Mouse (Mus musculus): Measurements from ENCODE around the gene Osbpl2. TPM values are rescaled to one million over a fixed set of nuclear protein-coding genes. Genes with fewer than 3 reads are reported as not detected.

Osbpl2 gene
- polyA plus RNA-seq (2015; fragmentation: Nextera tagmentation; extraction: Ambion mirVana) = 80.3 and 81.2 TPM in 2 replicates

DNA sequence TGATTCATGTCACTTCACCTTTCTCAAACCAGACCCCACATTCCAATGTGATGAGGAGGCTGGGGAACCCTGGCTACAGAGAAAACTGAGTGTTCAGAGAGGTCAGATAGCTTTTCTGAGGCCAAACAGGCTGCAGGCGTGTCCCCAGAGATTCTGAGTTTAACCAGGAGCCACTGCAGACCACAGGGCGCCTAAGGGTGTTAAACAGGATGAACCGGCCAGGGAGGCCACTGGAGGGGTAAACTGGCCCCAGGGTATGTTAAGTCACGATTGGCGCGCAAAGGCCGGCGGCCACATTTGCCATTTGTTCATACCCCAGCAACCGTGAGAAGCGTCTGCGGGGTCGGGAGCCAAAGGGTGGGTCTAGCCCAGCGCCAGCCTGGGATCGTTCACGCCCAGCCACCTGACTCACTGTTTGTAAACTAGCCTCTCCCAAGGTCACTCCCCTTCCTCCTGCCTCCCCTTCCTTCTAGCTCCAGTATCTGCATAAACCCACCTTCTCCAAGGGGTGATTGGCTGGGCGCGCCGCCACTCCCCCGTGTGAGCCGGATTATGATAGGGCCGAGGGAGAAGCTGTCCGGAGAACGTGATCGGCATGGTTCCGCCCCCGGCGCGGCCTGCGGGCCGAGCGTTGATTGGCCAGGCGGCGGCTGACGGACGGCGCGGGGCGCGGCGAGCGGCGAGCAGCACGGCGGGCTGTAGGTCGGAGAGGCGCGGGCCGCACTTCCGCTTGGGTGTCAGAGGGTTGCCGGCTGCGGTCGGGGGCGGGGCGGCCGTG is at the start of gene Osbpl2:
Osbpl2 (plus strand) TSS at position 646 of the 778 bp plus-strand sequence.
- peak within 1 kb of the TSS; percentile 81 for H3K27ac ChIP-seq
- no peaks in the 10 kb centered on the region for H3K27me3 ChIP-seq (replicated peaks)
- H3K4me3 ChIP-seq = peak within 1 kb of the TSS; percentile 83
- H3K4me1 ChIP-seq = peaks cover 54% of the 10 kb centered on the region
- peak; percentile 98 for ATAC-seq (replicated peaks)
- WGBS = under 1% methylated on average over 54 of the region's 55 CpGs
- H3K9ac ChIP-seq = peak within 1 kb of the TSS; percentile 88
- no peaks in the 10 kb centered on the region for H3K9me3 ChIP-seq
- H3K4me2 ChIP-seq = peak within 1 kb of the TSS; percentile 86
- no peaks in the 10 kb centered on the region for H3K36me3 ChIP-seq (replicated peaks)

DNA sequence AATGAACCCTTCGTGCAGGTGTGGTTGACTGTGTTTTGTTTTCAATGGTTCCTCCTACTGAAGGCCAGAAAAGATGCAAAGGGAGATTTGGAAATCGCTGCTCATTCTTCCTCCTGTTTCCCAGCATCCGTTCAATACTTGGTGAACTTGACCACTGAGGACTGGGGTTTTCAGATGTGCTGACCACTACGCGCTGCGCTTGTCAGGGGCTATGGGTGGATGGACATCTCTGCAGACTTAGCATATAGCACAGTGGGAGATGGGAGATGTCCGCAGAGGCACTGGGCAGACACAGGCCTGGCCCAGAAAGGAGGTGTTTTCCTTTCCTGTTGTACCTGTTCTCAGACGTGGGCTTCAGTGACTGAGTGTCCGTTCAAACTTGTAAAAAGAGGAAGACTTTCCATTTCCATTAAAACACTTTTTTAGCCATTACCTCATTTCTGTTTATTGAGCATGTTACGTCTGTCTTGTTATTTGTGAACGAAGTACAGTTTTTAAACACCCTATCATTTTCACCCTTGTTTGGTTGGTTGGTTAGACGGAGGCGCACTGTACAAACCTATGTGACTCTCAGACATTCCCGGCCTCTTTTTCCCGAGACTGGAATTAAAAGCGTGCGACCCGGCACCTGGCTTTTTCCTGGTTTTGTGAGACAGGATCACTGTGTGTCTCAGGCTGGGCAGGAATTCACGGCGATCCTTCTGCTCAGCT is 49.2 kb upstream of the Osbpl2 start:
- Histone ChIP-seq H3K4me1 (peaks cover 15% of the 10 kb centered on the region), H3K9me3 (no peaks in the 10 kb centered on the region), H3K27ac (peak overlapping the region; percentile 93), H3K27me3 (replicated peaks) (no peaks in the 10 kb centered on the region), H3K4me3 (peak overlapping the region; percentile 78), H3K4me2 (peak overlapping the region; percentile 75), H3K36me3 (replicated peaks) (peaks cover 17% of the 10 kb centered on the region; the same call in 1 of the 2 replicates), H3K9ac (peak overlapping the region; percentile 78)
- peak; percentile 71 for ATAC-seq (replicated peaks)
- WGBS = 33% methylated on average over 20 of the region's 20 CpGs

DNA sequence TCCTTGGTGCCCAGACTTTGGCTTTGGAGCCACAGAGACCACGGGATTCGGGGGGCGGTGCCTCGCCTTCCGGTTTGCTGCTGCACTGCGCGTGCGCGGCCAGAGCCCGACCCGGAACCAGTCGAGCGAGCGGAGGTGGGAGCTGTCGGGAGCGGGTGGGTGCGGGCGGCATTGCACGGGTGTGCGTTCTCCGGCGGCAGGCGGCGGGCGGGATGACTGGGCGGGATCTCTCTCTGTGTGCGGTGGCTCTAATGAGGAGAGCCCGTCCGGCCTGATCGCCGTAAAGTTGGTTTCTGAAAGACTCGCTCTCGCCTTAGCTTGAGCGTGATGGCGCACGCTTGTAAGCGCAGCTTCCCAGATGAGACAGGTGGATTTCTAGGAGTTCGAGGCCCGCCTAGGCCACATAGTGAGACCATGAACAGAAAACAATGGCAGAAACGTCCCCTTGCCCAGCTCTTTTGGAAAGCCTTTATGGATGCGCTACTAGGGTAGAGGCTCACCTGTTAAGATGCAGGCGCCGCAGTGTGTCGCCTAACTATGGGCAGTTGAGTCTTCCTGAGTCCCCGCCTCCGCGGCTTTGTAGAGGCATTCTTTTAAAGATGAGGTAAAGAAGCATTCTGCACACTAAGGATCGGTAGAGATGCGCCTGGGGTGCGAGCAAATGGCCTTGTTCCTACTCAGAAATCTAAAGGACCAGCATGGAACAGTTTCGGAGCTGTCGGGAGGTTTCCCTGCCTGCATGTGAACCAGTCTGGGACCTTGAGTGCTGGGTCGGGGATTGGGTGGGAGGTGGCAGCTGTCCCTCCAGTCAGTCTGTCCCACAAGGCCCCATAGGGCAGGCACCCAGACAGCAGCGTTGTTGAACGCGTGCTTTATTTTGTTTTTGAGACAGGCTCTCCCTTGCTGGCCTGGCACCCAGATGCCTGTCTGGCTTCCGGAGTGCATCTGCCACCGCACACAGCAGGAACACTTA is 48.3 kb upstream of the Osbpl2 start, which contains the start of gene Mtg2:
Mtg2 (plus strand) TSS at position 108 of the 973 bp plus-strand sequence.
- H3K4me2 ChIP-seq = peak within 1 kb of the TSS; percentile 75
- peak within 1 kb of the TSS; percentile 78 for H3K9ac ChIP-seq
- no peaks in the 10 kb centered on the region for H3K27me3 ChIP-seq (replicated peaks)
- peak; percentile 97 for ATAC-seq (replicated peaks)
- H3K4me3 ChIP-seq = peak within 1 kb of the TSS; percentile 78
- H3K9me3 ChIP-seq = no peaks in the 10 kb centered on the region
- peak within 1 kb of the TSS; percentile 93 for H3K27ac ChIP-seq
- peaks cover 17% of the 10 kb centered on the region; the same call in 1 of the 2 replicates for H3K36me3 ChIP-seq (replicated peaks)
- WGBS = 4% methylated on average over 58 of the region's 58 CpGs
- H3K4me1 ChIP-seq = peaks cover 15% of the 10 kb centered on the region

DNA sequence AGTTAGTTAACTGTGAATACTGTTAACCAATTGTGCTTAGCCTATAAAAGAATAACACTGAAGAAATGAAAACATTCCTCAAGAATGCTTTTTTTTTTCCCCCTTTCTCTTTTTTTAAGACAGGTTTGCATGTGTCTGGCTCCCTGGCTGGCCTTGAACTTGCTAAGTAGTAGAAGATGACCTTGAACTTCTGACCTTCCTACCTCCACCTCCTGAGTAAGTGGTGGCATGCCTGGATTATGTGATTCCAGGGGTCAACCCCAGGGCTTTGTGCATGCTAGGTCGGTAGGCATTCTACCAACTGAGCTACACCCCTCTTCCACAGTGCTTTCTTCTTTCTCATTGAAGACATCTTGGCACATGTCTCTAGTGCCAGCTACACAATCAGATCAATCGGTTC is 47.4 kb upstream of the Osbpl2 start:
- Histone ChIP-seq H3K36me3 (replicated peaks) (peaks cover 17% of the 10 kb centered on the region; the same call in 1 of the 2 replicates), H3K4me3 (no peak overlapping the region), H3K4me2 (peak overlapping the region; percentile 75), H3K9me3 (no peaks in the 10 kb centered on the region), H3K27me3 (replicated peaks) (no peaks in the 10 kb centered on the region), H3K4me1 (peaks cover 15% of the 10 kb centered on the region), H3K27ac (no peak overlapping the region), H3K9ac (no peak overlapping the region)
- no peak for ATAC-seq (replicated peaks)
- 76% methylated on average over 2 of the region's 2 CpGs for WGBS

DNA sequence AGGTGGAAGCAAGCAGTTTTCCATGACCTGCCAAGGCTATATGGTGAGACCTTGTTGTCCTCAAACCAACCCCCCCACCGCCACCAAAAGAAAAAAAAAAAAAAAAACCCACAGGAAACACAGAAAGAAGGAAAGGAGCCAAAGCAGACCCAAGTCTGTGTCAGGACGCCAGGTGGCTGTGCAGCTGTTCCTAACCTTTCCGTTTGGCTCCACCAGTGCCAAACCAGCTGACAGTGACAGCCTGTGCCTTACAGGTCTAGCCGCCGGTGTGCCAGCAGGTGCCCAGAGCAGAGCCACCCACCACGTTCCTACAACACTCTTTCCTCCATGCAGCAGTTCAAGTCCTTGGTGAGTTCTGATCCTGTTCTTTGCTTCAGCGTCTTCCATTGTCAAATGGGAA is 46.2 kb upstream of the Osbpl2 start:
- Histone ChIP-seq H3K9ac (no peak overlapping the region), H3K27me3 (replicated peaks) (no peaks in the 10 kb centered on the region), H3K4me3 (no peak overlapping the region), H3K9me3 (no peaks in the 10 kb centered on the region), H3K4me2 (no peak overlapping the region), H3K27ac (no peak overlapping the region), H3K4me1 (peaks cover 15% of the 10 kb centered on the region), H3K36me3 (replicated peaks) (peaks cover 9% of the 10 kb centered on the region; the same call in 1 of the 2 replicates)
- ATAC-seq (replicated peaks) = no peak
- 90% methylated on average over 7 of the region's 7 CpGs for WGBS

DNA sequence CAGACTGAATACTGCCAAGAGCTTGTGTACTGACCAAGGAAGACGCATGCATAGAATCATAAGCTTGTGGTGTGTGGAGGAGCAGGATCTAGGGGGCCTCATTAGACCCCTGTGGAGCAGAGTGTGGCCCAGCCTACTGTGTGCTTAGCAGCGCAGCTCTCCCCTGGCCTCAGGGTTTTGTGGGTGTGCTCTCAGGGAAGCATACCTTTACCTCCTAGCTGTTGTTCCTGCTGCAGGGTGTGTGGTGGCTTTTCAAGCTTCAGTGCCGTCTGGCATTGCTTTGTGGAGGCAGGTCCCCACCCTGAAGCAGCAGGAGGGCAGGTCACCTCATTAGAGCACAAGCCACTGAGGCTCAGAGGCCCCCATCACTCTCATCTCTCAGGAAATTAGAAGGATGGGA is 41.5 kb upstream of the Osbpl2 start:
- H3K36me3 ChIP-seq (replicated peaks) = 0 out of 2 replicates have a peak, but pooled peaks cover 3% of the 10 kb centered on the region
- no peak overlapping the region for H3K4me2 ChIP-seq

DNA sequence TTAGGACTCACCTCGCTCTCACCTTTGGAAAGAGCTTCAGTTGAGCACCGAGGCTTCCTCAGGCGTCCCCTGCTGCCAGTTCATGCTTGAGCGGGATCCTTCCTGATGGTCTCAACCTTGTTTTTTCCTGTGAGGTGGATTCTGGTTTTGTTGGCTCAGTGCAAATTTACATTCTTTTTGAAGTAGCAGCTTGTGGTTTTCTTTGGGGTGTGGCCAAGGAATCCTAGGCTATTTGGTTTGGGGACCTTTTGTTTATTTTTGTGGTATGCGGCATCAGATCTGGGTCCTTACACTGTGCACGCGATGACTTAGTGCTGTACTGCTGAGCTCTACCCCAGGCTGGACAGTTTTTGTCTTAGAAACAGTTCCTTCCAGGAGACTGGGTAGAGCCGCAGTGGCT is 38.4 kb upstream of the Osbpl2 start:
- ATAC-seq (replicated peaks) = no peak
- H3K4me1 ChIP-seq = no peaks in the 10 kb centered on the region
- no peak overlapping the region for H3K4me2 ChIP-seq
- WGBS = 94% methylated on average over 8 of the region's 8 CpGs
- H3K36me3 ChIP-seq (replicated peaks) = 0 out of 2 replicates have a peak, but pooled peaks cover 3% of the 10 kb centered on the region
- no peaks in the 10 kb centered on the region for H3K27me3 ChIP-seq (replicated peaks)
- H3K9me3 ChIP-seq = no peaks in the 10 kb centered on the region
- H3K27ac ChIP-seq = no peak overlapping the region
- no peak overlapping the region for H3K4me3 ChIP-seq
- H3K9ac ChIP-seq = no peak overlapping the region

More for the DNA sequence above, 41.5 kb upstream of the Osbpl2 start:
- Histone ChIP-seq H3K9ac (no peak overlapping the region), H3K27ac (no peak overlapping the region), H3K4me1 (no peaks in the 10 kb centered on the region), H3K4me3 (no peak overlapping the region), H3K9me3 (no peaks in the 10 kb centered on the region), H3K27me3 (replicated peaks) (no peaks in the 10 kb centered on the region)
- WGBS = 68% methylated on average over 3 of the region's 3 CpGs
- no peak for ATAC-seq (replicated peaks)

DNA sequence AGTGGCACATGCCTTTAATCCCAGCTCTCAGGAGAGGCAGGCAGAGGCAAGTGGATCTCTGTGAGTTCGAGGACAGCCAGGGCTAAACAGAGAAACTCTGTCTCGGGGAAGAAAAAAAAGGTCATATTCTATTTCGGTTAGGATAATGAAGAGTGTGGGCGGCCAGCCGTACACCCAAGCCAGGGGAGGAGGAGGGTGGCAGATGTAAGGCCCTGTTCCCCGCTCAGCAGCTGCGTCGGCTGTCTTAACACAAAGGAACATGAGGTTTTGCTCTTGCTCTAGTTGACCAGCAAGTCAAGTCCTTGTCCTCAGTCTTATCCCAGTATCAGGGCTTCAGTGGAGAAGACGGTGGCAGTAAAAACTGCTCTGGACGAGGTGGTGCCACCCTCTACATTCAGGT is 36.0 kb upstream of the Osbpl2 start:
- 91% methylated on average over 10 of the region's 10 CpGs for WGBS
- Histone ChIP-seq H3K4me1 (no peaks in the 10 kb centered on the region), H3K27me3 (replicated peaks) (no peaks in the 10 kb centered on the region), H3K27ac (no peak overlapping the region), H3K36me3 (replicated peaks) (0 out of 2 replicates have a peak, but pooled peaks cover 3% of the 10 kb centered on the region), H3K4me2 (no peak overlapping the region), H3K9me3 (no peaks in the 10 kb centered on the region), H3K4me3 (no peak overlapping the region), H3K9ac (no peak overlapping the region)
- ATAC-seq (replicated peaks) = no peak

DNA sequence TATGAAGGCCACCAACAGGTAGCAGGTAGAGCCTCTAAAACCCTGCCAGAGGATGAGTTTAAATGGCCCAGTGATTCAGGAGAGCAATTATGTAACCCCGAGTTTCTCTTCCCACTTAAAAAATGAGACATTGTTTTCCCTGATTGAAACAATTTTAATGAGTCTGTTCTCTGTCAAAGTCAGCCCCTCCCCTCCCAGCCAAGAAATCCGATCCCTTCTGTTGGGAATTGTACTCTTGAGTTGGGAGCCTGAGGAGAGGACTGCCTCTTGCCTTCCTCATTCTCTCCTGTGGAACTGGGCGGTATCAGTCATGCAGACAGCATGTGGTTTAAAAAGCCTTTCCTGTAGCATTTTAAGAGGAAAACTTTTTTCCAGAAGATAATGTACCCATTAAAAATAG is 34.5 kb upstream of the Osbpl2 start:
- 0 out of 2 replicates have a peak, but pooled peaks cover 3% of the 10 kb centered on the region for H3K36me3 ChIP-seq (replicated peaks)

DNA sequence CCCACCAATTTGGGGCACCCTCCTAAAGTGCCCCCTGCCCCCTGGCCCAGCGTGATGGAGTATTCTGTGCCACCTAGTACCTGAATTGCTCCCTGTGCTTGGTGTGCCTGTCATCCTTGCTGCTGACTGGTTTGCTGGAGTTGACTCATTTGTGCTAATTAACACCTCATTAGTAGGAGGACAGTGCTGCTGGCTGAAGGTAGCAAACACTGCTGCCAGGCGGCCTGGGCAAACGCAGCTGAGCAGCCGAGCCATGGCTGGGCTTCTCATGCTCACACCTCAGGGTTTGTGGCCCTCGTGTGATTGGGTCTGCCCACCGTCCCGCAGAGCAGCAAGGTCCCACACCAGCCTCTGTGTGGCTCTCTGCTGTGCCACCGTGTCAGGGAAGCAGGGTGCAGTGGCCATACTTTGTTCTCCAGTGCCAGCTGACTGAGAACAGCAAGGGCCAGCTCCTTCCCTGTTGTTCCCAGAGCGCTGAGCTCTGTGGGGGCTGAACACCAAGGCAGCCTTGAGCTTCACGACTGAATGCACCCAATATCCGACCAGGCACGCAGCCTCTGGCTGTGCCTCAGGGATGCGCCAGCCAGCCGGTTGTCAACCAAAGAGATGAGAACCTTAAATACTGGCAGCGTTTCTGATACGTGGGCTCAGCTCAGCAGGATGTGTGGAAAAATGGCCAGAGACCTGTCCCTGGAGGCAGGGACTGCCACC is 33.0 kb upstream of the Osbpl2 start:
- Histone ChIP-seq H3K36me3 (replicated peaks) (0 out of 2 replicates have a peak, but pooled peaks cover 3% of the 10 kb centered on the region), H3K4me2 (no peak overlapping the region), H3K27ac (no peak overlapping the region), H3K4me1 (no peaks in the 10 kb centered on the region), H3K9ac (no peak overlapping the region), H3K4me3 (no peak overlapping the region), H3K9me3 (no peaks in the 10 kb centered on the region), H3K27me3 (replicated peaks) (no peaks in the 10 kb centered on the region)
- 74% methylated on average over 16 of the region's 16 CpGs for WGBS
- ATAC-seq (replicated peaks) = no peak

More for the DNA sequence above, 34.5 kb upstream of the Osbpl2 start:
- Histone ChIP-seq H3K9me3 (no peaks in the 10 kb centered on the region), H3K27ac (no peak overlapping the region), H3K4me3 (no peak overlapping the region), H3K4me1 (no peaks in the 10 kb centered on the region), H3K4me2 (no peak overlapping the region), H3K27me3 (replicated peaks) (no peaks in the 10 kb centered on the region), H3K9ac (no peak overlapping the region)
- WGBS = 48% methylated on average over 3 of the region's 3 CpGs
- no peak for ATAC-seq (replicated peaks)

DNA sequence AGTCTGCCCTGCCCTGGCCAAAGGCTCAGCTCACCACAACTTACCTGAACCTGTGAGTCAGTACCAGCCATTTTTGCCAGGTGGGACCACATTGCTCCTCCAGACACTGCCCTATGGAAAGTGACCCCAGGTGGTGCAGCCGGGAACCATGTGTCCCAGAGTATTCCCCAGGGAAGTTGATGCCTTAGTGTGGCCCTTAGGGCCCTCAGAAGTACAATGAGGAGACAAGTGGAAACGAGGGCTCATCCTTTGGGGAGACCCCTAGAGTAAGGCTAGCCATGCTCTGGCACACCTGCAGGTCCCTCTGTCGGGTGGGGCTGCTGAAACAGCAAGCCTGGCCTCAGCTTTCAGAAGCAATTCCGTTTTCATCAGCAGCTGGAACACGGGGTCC is 32.5 kb upstream of the Osbpl2 start:
- Histone ChIP-seq H3K4me3 (no peak overlapping the region), H3K4me2 (no peak overlapping the region), H3K36me3 (replicated peaks) (0 out of 2 replicates have a peak, but pooled peaks cover 3% of the 10 kb centered on the region), H3K4me1 (no peaks in the 10 kb centered on the region), H3K27ac (no peak overlapping the region), H3K9ac (no peak overlapping the region), H3K27me3 (replicated peaks) (no peaks in the 10 kb centered on the region), H3K9me3 (no peaks in the 10 kb centered on the region)
- 77% methylated on average over 5 of the region's 5 CpGs for WGBS
- ATAC-seq (replicated peaks) = no peak
